Comparison of ENCODE assay signal across 7 mouse cellular contexts in genomic region chr14:105895961-105896651, GRCm38 (mm10). TPM values are rescaled to one million over a fixed set of nuclear protein-coding genes. Genes with fewer than 3 reads are reported as not detected.
A peak's percentile ranks its signal among the peaks of the same experiment; 100 is the strongest.
DNase-seq lines count a peak whose midpoint lies in the region; ATAC-seq and TF ChIP-seq lines count a peak whose summit lies in the region.

No protein-coding gene starts in this region.

- peak overlapping the region; percentile 98 for H3K9ac ChIP-seq in limb, embryonic 14.5 days (ENCODE audit: low read depth, low read length, severe bottlenecking)
- peak overlapping the region; percentile 87 for H3K9ac ChIP-seq in midbrain, embryonic 14.5 days (replicated peaks; ENCODE audit: low read length)

- peaks cover 16% of the 10 kb centered on the region; the same call in 1 of the 2 replicates for H3K4me1 ChIP-seq in limb, embryonic 14.5 days (ENCODE audit: control insufficient read depth, insufficient read depth, low read length)
- H3K4me1 ChIP-seq in midbrain, embryonic 14.5 days (ENCODE audit: control insufficient read depth, insufficient read depth, low read length) = peaks cover 16% of the 10 kb centered on the region
- peaks cover 6% of the 10 kb centered on the region; the same call in 1 of the 2 replicates for H3K4me1 ChIP-seq in spleen, adult 2 months (ENCODE audit: control insufficient read depth, insufficient read depth, insufficient read length)

- no peak for ATAC-seq in limb, embryonic 14.5 days (ENCODE audit: low FRiP score, low read depth)
- ATAC-seq in midbrain, embryonic 14.5 days (ENCODE audit: low FRiP score, low TSS enrichment) = no peak

- peak; percentile 66 for DNase-seq in adrenal gland, postnatal 25 days
- DNase-seq in embryo, embryonic 10.5 days (ENCODE audit: low spot score) = peak; percentile 65
- DNase-seq in heart, adult 11 months = peak; percentile 97
- peak; percentile 53 for DNase-seq in kidney, adult 11 months
- DNase-seq in limb, embryonic 14.5 days (ENCODE audit: low spot score) = peak; percentile 55
- DNase-seq in midbrain, embryonic 14.5 days = peak; percentile 70
- peak in 1 of 2 experiments; percentile 19 for DNase-seq in spleen, adult 2 months (ENCODE audit: low read depth in 1 of 2, low spot score in 2 of 2)

- H3K27me3 ChIP-seq in limb, embryonic 14.5 days (ENCODE audit: control insufficient read depth, insufficient read depth, low read length) = no peaks in the 10 kb centered on the region
- H3K27me3 ChIP-seq in midbrain, embryonic 14.5 days (ENCODE audit: control insufficient read depth, insufficient read depth, low read length) = peaks cover 7% of the 10 kb centered on the region; the same call in 1 of the 2 replicates
- peaks cover 4% of the 10 kb centered on the region; the same call in 1 of the 2 replicates for H3K27me3 ChIP-seq in spleen, adult 2 months (ENCODE audit: control insufficient read depth, insufficient read depth, low read length)

- H3K9me3 ChIP-seq in limb, embryonic 14.5 days (ENCODE audit: control insufficient read depth, low read length) = no peaks in the 10 kb centered on the region
- no peaks in the 10 kb centered on the region for H3K9me3 ChIP-seq in midbrain, embryonic 14.5 days (ENCODE audit: control insufficient read depth, low read length)

- no peak for TF ChIP-seq POLR2A in limb, embryonic 14.5 days (IDR thresholded peaks at IDR 0.05; ENCODE audit: borderline replicate concordance, extremely low read depth, insufficient read depth, insufficient read length)
- TF ChIP-seq POLR2A in spleen, adult 2 months (IDR thresholded peaks at IDR 0.05; ENCODE audit: low read depth, low read length) = no peak

- H3K27ac ChIP-seq in limb, embryonic 14.5 days (replicated peaks; ENCODE audit: low read depth, low read length) = peak overlapping the region; percentile 98
- H3K27ac ChIP-seq in midbrain, embryonic 14.5 days (replicated peaks; ENCODE audit: low read depth, low read length) = peak overlapping the region; percentile 99
- peak overlapping the region; percentile 54 for H3K27ac ChIP-seq in spleen, adult 2 months (ENCODE audit: insufficient read depth, low read length)

- TF ChIP-seq CTCF in spleen, adult 2 months (IDR thresholded peaks at IDR 0.05; ENCODE audit: extremely low read depth, insufficient read depth, insufficient read length, insufficient replicate concordance) = no peak

- H3K4me3 ChIP-seq in limb, embryonic 14.5 days (replicated peaks; ENCODE audit: low read length) = peak overlapping the region; percentile 91
- H3K4me3 ChIP-seq in midbrain, embryonic 14.5 days (replicated peaks; ENCODE audit: low read depth, low read length) = peak overlapping the region; percentile 79
- peak overlapping the region; percentile 61 for H3K4me3 ChIP-seq in spleen, adult 2 months (ENCODE audit: extremely low read depth, insufficient read depth, insufficient read length)

- peaks cover 22% of the 10 kb centered on the region for H3K36me3 ChIP-seq in limb, embryonic 14.5 days (ENCODE audit: control insufficient read depth, insufficient read depth, low read length)
- H3K36me3 ChIP-seq in midbrain, embryonic 14.5 days (ENCODE audit: control insufficient read depth, insufficient read depth, low read length) = peaks cover 7% of the 10 kb centered on the region
- H3K36me3 ChIP-seq in spleen, adult 2 months (ENCODE audit: control insufficient read depth, insufficient read depth, low read length) = no peaks in the 10 kb centered on the region

- under 1% methylated on average over 50 of the region's 50 CpGs for WGBS in limb, embryonic 14.5 days
- WGBS in midbrain, embryonic 14.5 days = under 1% methylated on average over 50 of the region's 50 CpGs
- under 1% methylated on average over 50 of the region's 50 CpGs for WGBS in spleen, adult 2 months

- peak overlapping the region; percentile 89 for H3K4me2 ChIP-seq in limb, embryonic 14.5 days (replicated peaks; ENCODE audit: low read depth, low read length, severe bottlenecking)
- H3K4me2 ChIP-seq in midbrain, embryonic 14.5 days (ENCODE audit: low read length) = peak overlapping the region; percentile 98

RNA-seq across cellular contexts. Expression of gene Spry2, which starts 0.5 kb away (rescaled TPM):
- total RNA-seq in adrenal gland, postnatal 25 days (2021) = 33.7 and 43.4 TPM in 2 replicates
- 35.6 and 43.7 TPM in 2 replicates for polyA plus RNA-seq in limb, embryonic 14.5 days (2012; rRNA removed)
- polyA plus RNA-seq in limb, embryonic 14.5 days (2014; fragmentation: Nextera tagmentation; extraction: Ambion mirVana) = 75.9 and 80.1 TPM in 2 replicates
- polyA plus RNA-seq in midbrain, embryonic 14.5 days (2014; fragmentation: Nextera tagmentation; extraction: Ambion mirVana) = 39.5 and 40.1 TPM in 2 replicates
- 4.5 and 5.0 TPM in 2 replicates for polyA plus RNA-seq in spleen, adult 2 months (2012; rRNA removed)
